Mouse (Mus musculus): ENCODE results near the gene Tlx3.

Gene Tlx3

GRCm38 (mm10) chr11:33203383-33204328 is at the start of gene Tlx3:
Gene Tlx3, minus strand, starts transcription at chr11:33203589.
- no peak for DNase-seq (ENCODE audit: low read depth, low spot score)

- no peak for DNase-seq (ENCODE audit: low read depth, low spot score)
Observed at GRCm38 (mm10) chr11:33240295-33240694, 36.9 kb upstream of the Tlx3 start.

GRCm38 (mm10) chr11:33234134-33234533 is 30.7 kb upstream of the Tlx3 start:
- no peak for DNase-seq (ENCODE audit: low read depth, low spot score)

DNA sequence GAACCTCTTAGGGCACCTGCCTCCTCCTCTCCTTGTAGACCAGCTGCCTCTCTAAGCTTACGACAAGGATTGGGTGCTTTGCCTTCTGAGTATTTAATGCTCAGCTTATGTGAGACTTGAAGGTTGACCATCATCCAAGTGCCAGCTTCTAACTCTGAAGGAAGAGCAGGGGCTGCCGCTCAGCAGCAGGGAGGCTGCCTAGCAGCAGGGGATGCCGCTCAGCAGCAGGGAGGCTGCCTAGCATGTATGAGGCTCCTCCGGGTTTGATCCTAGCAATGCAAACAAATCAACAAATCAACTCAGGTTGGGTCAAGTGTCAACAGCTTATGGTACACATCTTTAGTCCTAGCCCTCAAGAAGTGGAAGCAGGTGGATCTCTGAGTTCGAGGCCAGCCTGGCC is 28.7 kb upstream of the Tlx3 start:
- no peak for DNase-seq (ENCODE audit: low read depth, low spot score)

DNA sequence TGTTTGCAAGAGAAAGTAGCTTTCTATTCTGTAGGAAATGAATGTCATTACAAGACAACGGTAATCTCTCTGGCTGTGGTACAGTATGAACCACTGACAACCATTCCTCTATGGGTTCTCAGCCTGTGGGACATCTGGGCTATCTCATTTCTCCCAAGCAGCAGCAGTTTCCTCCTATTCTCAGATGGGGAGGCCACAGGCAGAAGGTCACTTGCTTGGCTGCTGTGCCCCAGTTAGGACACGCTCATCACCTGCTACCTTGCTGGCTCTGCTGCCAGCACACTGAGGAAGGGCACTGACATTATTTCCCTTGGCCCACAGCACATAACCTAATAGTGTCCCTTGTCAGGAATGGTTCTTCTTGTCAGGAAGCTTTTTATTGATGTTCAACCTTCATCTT is 24.8 kb upstream of the Tlx3 start:
- no peak for DNase-seq (ENCODE audit: low read depth, low spot score)

DNA sequence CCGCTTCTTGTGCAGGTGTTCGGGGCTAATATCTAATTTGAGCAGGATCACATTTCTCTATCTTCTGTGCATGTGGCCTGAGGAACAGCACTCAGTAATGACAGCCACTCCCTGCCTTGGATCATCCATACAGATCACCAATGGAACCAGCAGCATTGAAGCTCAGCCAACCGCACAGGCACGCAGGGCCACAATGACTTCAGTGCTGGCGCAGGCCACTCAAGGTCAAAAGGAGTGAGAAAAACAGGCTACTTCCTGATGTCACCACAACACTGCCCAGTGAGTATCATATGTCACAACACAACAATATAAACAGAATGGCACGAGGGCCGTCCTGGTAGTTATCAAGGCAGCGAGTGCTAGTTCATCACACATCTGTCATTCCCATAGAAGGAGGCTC is 23.1 kb upstream of the Tlx3 start:
- DNase-seq (ENCODE audit: low read depth, low spot score) = no peak

DNA sequence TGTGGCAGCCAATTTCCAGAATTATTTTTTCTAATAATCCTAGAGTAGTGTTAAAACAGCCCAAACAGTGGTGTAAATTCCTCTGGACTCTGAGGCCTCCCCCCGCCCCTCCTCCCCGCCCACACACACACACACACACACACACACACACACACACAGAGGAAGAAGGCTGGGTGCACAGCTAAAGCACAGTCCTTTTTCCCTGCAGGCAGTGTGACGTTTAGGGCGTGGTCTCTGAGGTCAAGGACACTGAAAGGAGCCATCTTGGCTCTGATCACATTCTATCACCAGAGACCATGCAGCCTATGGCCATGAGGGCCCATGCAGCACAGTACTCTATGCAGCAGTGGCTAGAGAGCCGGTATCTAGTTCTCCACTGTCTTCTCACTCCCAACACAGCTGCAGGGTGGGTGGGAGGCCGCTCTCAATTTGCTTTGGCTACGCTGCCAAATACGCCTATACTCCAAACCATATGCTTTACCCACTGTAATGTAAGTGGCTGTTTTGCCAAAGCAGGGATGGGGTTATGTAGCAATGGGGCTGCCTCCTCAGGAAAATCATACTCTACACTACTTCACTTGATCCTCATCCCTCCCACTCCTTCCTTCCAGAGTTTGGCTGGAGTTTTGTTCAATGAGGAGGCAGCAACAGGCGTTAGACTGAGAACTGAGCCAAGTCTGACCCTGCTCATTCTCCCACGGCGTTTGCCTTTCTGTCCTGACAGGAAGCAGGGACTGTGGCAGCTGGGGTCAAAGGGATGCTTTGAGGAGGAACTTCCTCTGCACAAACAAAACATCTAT is 18.4 kb upstream of the Tlx3 start:
- no peak for DNase-seq (ENCODE audit: low read depth, low spot score)

- DNase-seq (ENCODE audit: low read depth, low spot score) = no peak
Observed at GRCm38 (mm10) chr11:33220763-33221162, 17.4 kb upstream of the Tlx3 start.

DNA sequence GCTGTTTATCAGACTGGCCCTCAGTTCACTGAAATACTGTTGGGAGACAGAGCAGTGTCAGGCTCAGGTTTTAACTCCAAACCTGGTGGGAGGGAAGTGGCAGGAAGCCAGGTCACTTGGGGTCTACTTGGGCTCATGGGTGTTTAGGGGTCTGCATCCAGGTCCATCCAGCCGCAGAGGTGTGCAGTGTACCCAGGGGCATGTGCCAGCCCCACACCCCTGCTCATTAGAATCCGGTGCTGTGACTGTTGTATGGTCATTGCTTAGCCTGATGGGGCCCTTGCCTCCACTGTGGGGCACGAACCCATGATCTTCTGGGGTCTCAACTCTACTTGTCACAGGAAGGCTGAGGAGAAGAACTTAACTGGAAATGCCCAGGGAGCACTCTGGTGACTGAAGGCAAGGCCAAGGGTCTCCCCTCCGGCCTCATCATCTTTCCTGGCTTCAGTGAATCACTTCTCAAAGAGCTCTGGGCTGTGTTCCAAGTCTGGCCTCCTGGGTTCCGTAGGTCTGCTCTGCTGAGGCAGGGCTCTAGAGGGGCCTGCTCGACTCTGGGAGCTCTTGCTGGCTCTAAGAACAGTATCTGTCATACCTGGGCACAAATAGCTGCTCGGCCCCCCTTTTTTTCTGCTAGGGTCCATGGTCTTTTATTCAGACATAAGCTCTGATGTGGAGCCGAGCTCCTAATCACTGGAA is 14.1 kb upstream of the Tlx3 start:
- DNase-seq (ENCODE audit: low read depth, low spot score) = no peak

GRCm38 (mm10) chr11:33207411-33207810 is 4.0 kb upstream of the Tlx3 start:
- no peak for DNase-seq (ENCODE audit: low read depth, low spot score)

DNA sequence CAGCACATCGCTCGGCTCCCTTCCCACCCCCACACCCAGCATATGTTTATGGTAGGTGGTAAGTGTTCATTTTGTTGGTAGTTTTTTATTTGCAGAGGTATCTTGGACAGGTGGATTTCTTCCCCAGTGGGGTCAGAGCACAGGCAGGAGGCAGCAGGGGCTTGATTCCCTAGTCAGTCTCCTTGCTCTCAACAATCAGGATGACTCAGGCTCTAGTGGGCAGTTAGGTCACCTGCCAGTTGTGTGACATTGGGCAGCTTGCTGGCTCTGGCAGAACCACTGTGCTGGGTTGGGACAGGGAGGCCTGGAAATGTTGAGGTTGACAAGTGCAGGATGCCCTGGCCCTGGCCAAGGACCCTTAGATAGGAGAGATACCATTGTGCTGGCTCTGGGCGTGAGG is 1.6 kb upstream of the Tlx3 start:
- DNase-seq (ENCODE audit: low read depth, low spot score) = no peak

GRCm38 (mm10) chr11:33204329-33204705 is 928 bp upstream of the Tlx3 start:
- DNase-seq (ENCODE audit: low read depth, low spot score) = no peak

DNA sequence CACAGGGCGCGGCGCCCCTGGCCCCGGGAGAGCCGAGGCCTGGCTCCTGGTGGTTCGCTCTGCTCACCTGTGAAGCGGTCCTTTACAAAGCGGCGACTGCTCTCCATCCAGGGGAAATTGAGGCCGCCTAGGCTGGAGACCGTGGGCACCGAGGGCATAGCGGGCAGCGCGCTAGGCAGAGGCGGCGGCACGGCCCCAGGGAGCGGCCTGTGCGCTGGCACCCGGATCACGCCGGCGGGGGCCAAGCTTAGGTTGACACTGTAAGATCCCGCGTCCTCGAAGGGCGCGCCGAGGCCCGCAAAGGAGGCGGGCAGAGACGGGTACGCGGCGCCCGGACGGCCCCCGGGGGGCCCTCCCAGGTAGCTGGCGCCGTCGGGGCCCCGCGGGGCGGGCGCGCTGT is 417 bp downstream of the Tlx3 start:
- no peak for DNase-seq (ENCODE audit: low read depth, low spot score)

- no peak for DNase-seq (ENCODE audit: low read depth, low spot score)
Observed at GRCm38 (mm10) chr11:33202296-33202695, 1.1 kb downstream of the Tlx3 start.

GRCm38 (mm10) chr11:33201626-33202010 is 1.8 kb downstream of the Tlx3 start:
- no peak for DNase-seq (ENCODE audit: low read depth, low spot score)

GRCm38 (mm10) chr11:33200764-33201625 is 2.4 kb downstream of the Tlx3 start:
- DNase-seq (ENCODE audit: low read depth, low spot score) = no peak

DNA sequence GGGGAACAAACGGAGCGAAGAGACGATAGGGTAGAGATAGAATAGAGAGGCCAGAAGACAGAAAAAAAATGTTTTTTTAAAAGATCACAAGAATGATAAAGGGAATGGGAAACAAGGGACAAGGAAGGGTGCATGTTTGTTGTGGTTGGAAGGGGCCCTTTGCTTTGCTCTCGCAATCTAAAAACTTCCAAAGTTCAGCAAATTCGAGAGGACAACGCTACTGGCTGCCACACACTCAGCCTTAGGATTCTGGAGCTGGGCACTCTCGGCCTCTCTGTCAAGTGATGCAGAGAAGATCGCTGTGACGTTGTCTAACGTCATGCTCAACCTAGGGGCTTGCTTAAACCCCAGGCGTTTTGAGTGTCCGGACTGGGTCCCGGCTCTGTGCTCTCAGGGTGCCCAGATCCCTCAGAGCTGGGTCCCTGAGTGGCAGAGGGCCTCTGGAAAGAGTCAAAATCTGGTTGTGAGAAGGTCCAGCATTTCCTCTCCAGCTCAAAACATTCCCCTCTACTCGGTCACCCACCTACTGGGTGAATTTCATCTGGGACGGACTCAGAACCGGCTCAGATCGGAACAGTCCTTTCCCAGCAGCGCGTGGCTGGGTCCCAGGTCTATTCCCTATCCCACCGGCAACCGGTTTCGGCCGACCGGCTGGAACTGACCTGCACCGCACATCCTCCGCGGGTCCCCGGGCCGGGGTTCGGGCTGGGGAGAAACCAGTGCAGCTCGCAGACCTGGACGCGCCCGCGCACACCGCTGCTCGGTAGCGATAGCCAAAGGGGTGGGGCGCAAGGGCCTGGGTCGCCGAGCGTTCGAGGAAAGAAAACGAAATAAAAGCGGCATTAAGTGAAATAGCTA is 3.3 kb downstream of the Tlx3 start:
- DNase-seq (ENCODE audit: low read depth, low spot score) = no peak

GRCm38 (mm10) chr11:33199117-33199514 is 4.3 kb downstream of the Tlx3 start:
- DNase-seq (ENCODE audit: low read depth, low spot score) = no peak

GRCm38 (mm10) chr11:33198351-33199116 is 4.9 kb downstream of the Tlx3 start:
- no peak for DNase-seq (ENCODE audit: low read depth, low spot score)
